Mouse (Mus musculus) embryonic facial prominence, embryonic 13.5 days (tissue): Measurements from ENCODE around the gene Msi2. TPM values are rescaled to one million over a fixed set of nuclear protein-coding genes. Genes with fewer than 3 reads are reported as not detected.

ENCODE experiments used
- ATAC-seq: fragments of 200-750 bp; cut with Nextera tagmentation; 2 replicates; pipeline ENCODE4 v1.8.0; 2017; ENCODE audit warnings: low read depth; ENCODE audit not compliant: insufficient number of reproducible peaks, insufficient read depth, low FRiP score, low TSS enrichment
- H3K27ac ChIP-seq: fragments of 300-500 bp; sonication (generic); 2 replicates; pipeline ENCODE4 v1.5.1; 2015; ENCODE audit warnings: moderate library complexity, mild to moderate bottlenecking, inconsistent platforms
- H3K27me3 ChIP-seq: fragments of 300-500 bp; sonication (generic); 2 replicates; pipeline ENCODE4 v1.6.1; 2015; ENCODE audit warnings: mild to moderate bottlenecking, inconsistent platforms
- H3K36me3 ChIP-seq: fragments of 300-500 bp; sonication (generic); 2 replicates; pipeline ENCODE4 v1.6.1; 2015; ENCODE audit warnings: mild to moderate bottlenecking, inconsistent platforms
- H3K4me1 ChIP-seq: fragments of 300-500 bp; sonication (generic); 2 replicates; pipeline ENCODE4 v1.6.1; 2015; ENCODE audit warnings: inconsistent platforms
- H3K4me2 ChIP-seq: fragments of 300-500 bp; sonication (generic); 2 replicates; pipeline ENCODE4 v1.6.1; 2015; ENCODE audit warnings: moderate library complexity, mild to moderate bottlenecking, inconsistent platforms
- H3K4me3 ChIP-seq: fragments of 300-500 bp; sonication (generic); 2 replicates; pipeline ENCODE4 v1.5.1; 2015; ENCODE audit warnings: mild to moderate bottlenecking, inconsistent platforms
- H3K9ac ChIP-seq: fragments of 300-500 bp; sonication (generic); 2 replicates; pipeline ENCODE4 v1.6.1; 2015; ENCODE audit warnings: mild to moderate bottlenecking, inconsistent platforms
- H3K9me3 ChIP-seq: fragments of 300-500 bp; sonication (generic); 2 replicates; pipeline ENCODE4 v1.6.1; 2016; ENCODE audit warnings: inconsistent platforms
- WGBS: fragments of 180-500 bp; shearing (Covaris S2); methylation state at CpG from one replicate; pipeline ENCODE4 v1.1.7; 2015; ENCODE audit warnings: mixed read lengths; 5-methylcytosine and 5-hydroxymethylcytosine counted together
- polyA plus RNA-seq: library from polyadenylated mRNA; unstranded; fragments of >200 nt; fragmentation: Nextera tagmentation; extraction: Ambion mirVana; gene quantifications from 2 replicates; pipeline ENCODE4 v1.2.1, GENCODE M21; 2015

Msi2 gene
- polyA plus RNA-seq, 1 experiment from 2014 or later: 18.7 TPM

- H3K4me2 ChIP-seq: peak overlapping the region; percentile 37; the same call in 1 of the 2 replicates
- peak overlapping the region; percentile 72 for H3K27ac ChIP-seq
- no peak overlapping the region for H3K4me3 ChIP-seq
- H3K9ac ChIP-seq: peak overlapping the region; percentile 38; the same call in 1 of the 2 replicates
- H3K4me1 ChIP-seq: peaks cover 62% of the 10 kb centered on the region
- no peaks in the 10 kb centered on the region for H3K27me3 ChIP-seq
- H3K9me3 ChIP-seq: no peaks in the 10 kb centered on the region
- H3K36me3 ChIP-seq: no peaks in the 10 kb centered on the region
- WGBS: 54% methylated on average over 7 of the region's 7 CpGs
- ATAC-seq: peak; percentile 73; the same call in 1 of the 2 replicates
Observed at GRCm38 (mm10) chr11:88481602-88482161, 236.6 kb downstream of the Msi2 start.

DNA sequence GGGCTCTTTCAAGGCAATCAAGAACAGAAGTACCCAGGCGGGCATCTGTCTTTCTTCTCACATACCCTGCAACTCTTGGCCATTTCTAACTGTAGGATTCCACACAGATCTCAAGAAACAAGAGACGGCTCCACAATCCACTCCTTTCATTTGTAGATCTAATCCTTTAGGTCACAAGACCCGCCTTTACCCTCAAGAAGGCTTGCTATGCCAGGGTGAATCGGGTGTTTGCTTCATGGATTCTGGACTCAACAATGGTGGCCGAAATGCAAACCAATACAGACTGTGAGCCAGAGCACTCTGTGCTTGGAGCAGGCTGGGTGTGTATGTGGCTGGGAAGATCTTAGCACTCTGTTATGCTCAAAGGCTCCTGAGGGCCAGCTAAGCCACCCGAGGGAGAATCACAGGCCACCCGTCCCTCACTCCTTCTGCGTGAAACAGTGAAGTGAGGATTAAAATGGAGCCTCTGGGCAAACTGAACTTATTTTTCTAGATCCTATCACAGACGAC is 237.2 kb downstream of the Msi2 start:
- H3K4me3 ChIP-seq: no peak overlapping the region
- H3K4me2 ChIP-seq: peak overlapping the region; percentile 37
- H3K9me3 ChIP-seq: no peaks in the 10 kb centered on the region
- H3K9ac ChIP-seq: peak overlapping the region; percentile 38; the same call in 1 of the 2 replicates
- no peak for ATAC-seq
- H3K36me3 ChIP-seq: no peaks in the 10 kb centered on the region
- WGBS: 54% methylated on average over 9 of the region's 9 CpGs
- H3K27me3 ChIP-seq: no peaks in the 10 kb centered on the region
- peaks cover 62% of the 10 kb centered on the region for H3K4me1 ChIP-seq
- H3K27ac ChIP-seq: peak overlapping the region; percentile 72

GRCm38 (mm10) chr11:88479498-88479897 is 238.8 kb downstream of the Msi2 start:
- no peak overlapping the region for H3K9ac ChIP-seq
- 67% methylated on average over 5 of the region's 5 CpGs for WGBS
- no peaks in the 10 kb centered on the region for H3K36me3 ChIP-seq
- H3K4me2 ChIP-seq: no peak overlapping the region
- no peak overlapping the region for H3K27ac ChIP-seq
- ATAC-seq: no peak
- no peaks in the 10 kb centered on the region for H3K27me3 ChIP-seq
- peaks cover 62% of the 10 kb centered on the region for H3K4me1 ChIP-seq
- H3K9me3 ChIP-seq: no peaks in the 10 kb centered on the region
- no peak overlapping the region for H3K4me3 ChIP-seq

DNA sequence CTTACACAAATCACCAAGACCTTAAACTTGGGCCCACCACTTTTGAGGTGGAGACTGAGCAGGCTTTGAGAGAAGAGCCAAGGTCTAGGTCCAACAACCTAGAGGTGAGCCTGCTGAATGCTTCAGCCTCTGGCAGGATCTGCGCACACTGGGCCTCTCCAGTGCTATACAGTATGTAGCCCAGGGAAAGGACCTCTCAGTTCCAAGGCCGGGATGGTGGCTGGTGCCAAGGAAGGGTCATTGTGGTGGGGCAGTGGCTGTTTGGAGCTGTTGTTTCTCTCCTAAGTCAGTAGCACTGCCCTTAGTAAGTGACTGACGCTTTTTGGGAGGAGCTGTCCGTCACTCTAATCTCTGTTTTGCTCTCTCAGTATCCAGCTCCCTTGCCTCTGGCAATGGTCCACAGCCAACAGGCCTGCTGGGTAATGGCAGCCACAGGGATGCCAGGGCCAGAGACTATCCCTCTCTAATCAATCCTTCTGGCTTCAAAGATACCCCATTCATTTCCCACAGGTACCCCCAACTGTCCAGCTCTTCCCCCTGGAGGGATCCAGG is 243.3 kb downstream of the Msi2 start:
- peaks cover 56% of the 10 kb centered on the region for H3K4me1 ChIP-seq
- ATAC-seq: no peak
- H3K4me3 ChIP-seq: no peak overlapping the region
- H3K27ac ChIP-seq: no peak overlapping the region
- no peaks in the 10 kb centered on the region for H3K27me3 ChIP-seq
- H3K36me3 ChIP-seq: no peaks in the 10 kb centered on the region
- no peak overlapping the region for H3K4me2 ChIP-seq
- H3K9ac ChIP-seq: no peak overlapping the region
- H3K9me3 ChIP-seq: no peaks in the 10 kb centered on the region
- 73% methylated on average over 4 of the region's 4 CpGs for WGBS

DNA sequence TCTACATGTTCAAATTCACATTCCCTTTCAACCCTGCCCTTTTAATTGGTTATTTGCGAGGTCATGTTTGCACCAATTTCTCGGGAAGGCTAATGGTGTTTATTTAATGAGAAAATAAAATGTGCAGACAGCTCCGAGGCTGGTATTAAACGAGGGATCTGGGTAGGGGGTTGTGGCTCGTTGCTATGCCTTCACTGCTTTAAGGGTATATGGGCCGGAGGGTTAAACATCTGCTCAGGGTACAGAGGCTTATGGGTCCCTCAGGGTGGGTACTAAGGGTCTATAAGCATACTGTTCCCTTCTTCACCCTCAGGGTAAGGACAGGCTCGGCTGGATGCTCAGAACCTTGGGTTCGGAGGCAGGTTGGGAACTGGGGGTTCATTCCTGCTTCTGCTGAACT is 245.6 kb downstream of the Msi2 start:
- Histone ChIP-seq H3K27me3 (no peaks in the 10 kb centered on the region), H3K4me1 (peaks cover 42% of the 10 kb centered on the region), H3K4me3 (no peak overlapping the region), H3K27ac (no peak overlapping the region), H3K9ac (no peak overlapping the region), H3K4me2 (no peak overlapping the region), H3K36me3 (no peaks in the 10 kb centered on the region), H3K9me3 (no peaks in the 10 kb centered on the region)
- no peak for ATAC-seq
- WGBS: 52% methylated on average over 8 of the region's 8 CpGs

DNA sequence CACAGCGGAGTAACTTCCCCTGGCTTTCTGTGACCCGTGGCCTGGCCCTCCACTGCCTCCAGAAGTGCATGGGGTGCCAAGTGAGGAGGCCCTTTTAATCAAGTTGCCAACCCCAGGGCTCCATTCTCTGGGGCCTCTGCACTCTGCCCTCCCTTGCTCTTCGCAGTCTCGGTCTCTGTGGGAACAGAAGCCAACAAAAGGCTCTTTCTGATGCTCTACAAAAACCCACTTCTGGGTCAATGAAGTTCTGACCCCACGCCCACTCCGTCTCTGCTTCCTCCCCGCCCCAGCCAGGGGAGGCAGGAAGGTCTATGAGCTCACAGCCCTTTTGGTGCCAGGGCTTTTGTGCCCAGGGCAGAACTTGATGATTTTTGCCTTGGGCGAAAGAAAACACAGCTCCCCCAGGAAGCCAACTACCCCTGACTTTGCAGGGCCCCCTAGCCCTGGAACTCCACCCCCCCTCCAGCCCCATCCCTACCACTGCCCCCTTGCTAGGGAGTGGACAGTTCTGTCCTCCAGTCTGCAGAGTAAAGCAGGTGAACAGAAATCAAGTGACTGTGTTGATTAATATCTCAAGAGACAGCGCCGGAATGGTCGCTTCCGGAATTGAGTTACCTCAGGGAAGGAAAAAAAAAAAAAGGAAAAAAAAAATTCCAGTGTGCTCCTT is 246.2 kb downstream of the Msi2 start:
- H3K4me3 ChIP-seq: no peak overlapping the region
- H3K36me3 ChIP-seq: no peaks in the 10 kb centered on the region
- no peaks in the 10 kb centered on the region for H3K9me3 ChIP-seq
- no peak overlapping the region for H3K9ac ChIP-seq
- H3K27me3 ChIP-seq: no peaks in the 10 kb centered on the region
- no peak overlapping the region for H3K27ac ChIP-seq
- ATAC-seq: no peak
- H3K4me1 ChIP-seq: peaks cover 45% of the 10 kb centered on the region
- H3K4me2 ChIP-seq: no peak overlapping the region
- 44% methylated on average over 12 of the region's 12 CpGs for WGBS

DNA sequence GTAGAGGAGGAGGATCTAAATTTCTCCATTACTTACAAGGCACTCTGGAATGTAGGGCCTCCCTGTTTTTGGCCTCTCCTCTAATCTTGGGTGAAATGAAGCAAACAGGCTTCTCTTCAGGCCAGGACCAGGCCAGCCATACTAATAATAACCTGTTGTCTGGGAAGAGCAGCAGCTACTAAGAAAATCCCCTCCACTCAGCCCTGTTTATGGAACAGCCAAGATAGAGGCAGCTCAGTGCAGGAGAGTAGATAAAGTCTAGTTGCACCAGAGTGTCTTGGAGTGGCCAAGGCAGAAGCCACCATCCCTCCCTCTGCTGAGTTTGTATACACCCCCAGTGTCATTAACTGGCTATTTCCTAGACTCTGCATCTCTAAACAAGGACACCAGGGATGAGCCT is 247.7 kb downstream of the Msi2 start:
- no peak overlapping the region for H3K4me3 ChIP-seq
- no peak for ATAC-seq
- H3K9ac ChIP-seq: no peak overlapping the region
- no peak overlapping the region for H3K27ac ChIP-seq
- H3K4me1 ChIP-seq: peaks cover 41% of the 10 kb centered on the region
- no peaks in the 10 kb centered on the region for H3K9me3 ChIP-seq
- H3K27me3 ChIP-seq: no peaks in the 10 kb centered on the region
- H3K4me2 ChIP-seq: no peak overlapping the region
- H3K36me3 ChIP-seq: no peaks in the 10 kb centered on the region

DNA sequence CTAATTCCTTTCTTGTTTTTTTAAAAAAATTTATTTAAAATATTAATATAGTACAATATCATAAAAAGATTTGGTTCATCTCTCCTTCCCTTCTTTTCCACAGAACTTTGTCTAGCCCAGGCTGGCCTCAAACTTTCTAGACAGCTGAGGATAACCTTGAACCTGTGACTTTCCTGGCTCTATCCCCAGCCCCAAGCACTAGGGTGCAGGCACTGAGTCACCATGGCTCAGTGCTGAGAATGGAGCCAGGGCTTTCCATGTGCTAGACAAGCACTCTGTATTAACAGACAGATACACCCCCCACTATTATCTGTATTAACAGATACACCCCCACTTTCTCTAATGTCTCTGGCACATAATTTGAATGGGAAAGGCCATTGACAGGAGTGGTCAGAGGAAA is 249.3 kb downstream of the Msi2 start:
- no peaks in the 10 kb centered on the region for H3K36me3 ChIP-seq
- H3K4me2 ChIP-seq: no peak overlapping the region
- no peaks in the 10 kb centered on the region for H3K9me3 ChIP-seq
- ATAC-seq: no peak
- no peak overlapping the region for H3K9ac ChIP-seq
- no peak overlapping the region for H3K27ac ChIP-seq
- no peaks in the 10 kb centered on the region for H3K27me3 ChIP-seq
- peaks cover 36% of the 10 kb centered on the region for H3K4me1 ChIP-seq
- no peak overlapping the region for H3K4me3 ChIP-seq

DNA sequence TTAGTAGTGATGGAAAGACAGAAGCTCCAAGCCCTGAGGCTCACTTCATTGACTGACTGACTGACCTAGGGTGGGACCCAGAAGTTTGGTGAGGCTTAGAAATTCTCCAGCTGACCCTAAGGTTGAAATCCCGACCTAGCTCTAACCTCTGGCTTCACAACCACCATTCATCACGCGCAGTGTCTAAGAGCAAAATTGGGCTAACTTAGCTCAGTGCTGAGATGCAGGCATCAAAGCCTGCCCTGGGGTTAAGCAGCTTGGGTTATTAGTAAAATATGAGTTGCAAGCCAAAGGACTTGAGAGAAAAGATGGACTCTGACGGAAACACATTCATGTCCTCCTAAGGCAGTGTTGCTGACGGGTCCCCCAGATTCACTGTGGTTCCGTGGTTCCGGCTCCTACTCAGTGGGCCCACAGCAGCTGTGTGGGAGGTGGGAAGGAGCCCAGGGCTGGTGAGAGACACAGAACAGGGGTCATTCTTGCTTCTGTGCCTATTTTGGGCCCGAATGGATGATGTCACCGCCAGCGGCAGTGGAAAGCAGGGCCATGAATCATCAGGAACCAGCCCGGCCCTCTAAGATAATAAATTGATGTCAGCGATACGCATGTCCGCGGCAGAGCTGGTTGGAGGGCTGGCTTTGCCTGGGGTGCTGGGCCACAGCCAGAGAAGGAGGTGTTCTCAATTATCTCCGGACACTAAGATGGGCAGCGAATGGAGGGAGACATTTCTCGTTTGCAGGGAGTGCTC is 250.6 kb downstream of the Msi2 start:
- no peaks in the 10 kb centered on the region for H3K27me3 ChIP-seq
- H3K4me3 ChIP-seq: no peak overlapping the region
- H3K27ac ChIP-seq: no peak overlapping the region
- H3K4me2 ChIP-seq: no peak overlapping the region
- H3K9me3 ChIP-seq: no peaks in the 10 kb centered on the region
- 0 out of 2 replicates have a peak, but pooled peaks cover 3% of the 10 kb centered on the region for H3K36me3 ChIP-seq
- peaks cover 36% of the 10 kb centered on the region for H3K4me1 ChIP-seq
- no peak overlapping the region for H3K9ac ChIP-seq
- 63% methylated on average over 18 of the region's 18 CpGs for WGBS
- no peak for ATAC-seq

DNA sequence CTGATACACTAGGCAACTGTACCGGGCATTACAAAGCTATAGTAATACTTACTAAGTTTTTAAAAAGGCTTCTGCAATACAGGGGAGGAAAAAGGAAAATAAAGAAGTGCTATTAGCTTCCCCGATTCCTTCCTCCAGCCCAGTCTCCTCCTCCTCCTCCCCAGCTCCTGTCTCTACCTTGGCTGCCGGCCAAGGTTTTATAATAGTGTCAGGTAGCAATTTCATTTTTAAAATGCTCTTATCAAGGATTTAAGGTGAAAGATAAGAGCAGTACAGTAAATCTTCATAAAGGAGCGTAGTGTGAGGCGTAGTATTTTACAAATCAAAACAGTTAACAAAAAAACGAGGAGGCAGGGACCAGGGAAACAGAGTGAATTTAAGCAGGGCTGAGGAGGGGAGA is 254.4 kb downstream of the Msi2 start:
- WGBS: 73% methylated on average over 6 of the region's 6 CpGs
- H3K9me3 ChIP-seq: no peaks in the 10 kb centered on the region
- H3K4me3 ChIP-seq: no peak overlapping the region
- 0 out of 2 replicates have a peak, but pooled peaks cover 3% of the 10 kb centered on the region for H3K36me3 ChIP-seq
- no peak overlapping the region for H3K9ac ChIP-seq
- H3K27ac ChIP-seq: no peak overlapping the region
- ATAC-seq: no peak
- no peaks in the 10 kb centered on the region for H3K27me3 ChIP-seq
- no peak overlapping the region for H3K4me2 ChIP-seq
- H3K4me1 ChIP-seq: peaks cover 42% of the 10 kb centered on the region

DNA sequence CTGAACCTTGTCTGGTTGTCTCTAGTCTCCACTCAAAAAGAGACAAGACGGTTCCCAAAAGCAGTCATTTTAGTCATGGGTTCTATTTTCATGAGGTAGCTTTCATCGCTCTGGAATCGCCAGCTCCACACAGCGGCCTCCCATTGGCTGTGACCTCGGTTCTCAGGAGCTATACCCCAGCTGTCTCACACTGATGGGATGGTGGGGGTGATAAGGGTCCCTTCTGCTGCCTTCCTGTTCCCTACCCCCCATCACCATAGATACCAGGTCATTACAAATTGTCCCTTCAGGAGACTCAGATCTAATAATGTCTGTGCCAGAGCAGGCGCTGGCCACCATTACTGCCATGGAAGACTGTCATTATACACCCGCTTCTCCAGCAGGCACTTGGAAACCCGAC is 255.5 kb downstream of the Msi2 start:
- no peaks in the 10 kb centered on the region for H3K27me3 ChIP-seq
- H3K4me3 ChIP-seq: no peak overlapping the region
- H3K9me3 ChIP-seq: no peaks in the 10 kb centered on the region
- 0 out of 2 replicates have a peak, but pooled peaks cover 3% of the 10 kb centered on the region for H3K36me3 ChIP-seq
- no peak overlapping the region for H3K9ac ChIP-seq
- H3K27ac ChIP-seq: no peak overlapping the region
- ATAC-seq: no peak
- WGBS: 95% methylated on average over 8 of the region's 8 CpGs
- peaks cover 37% of the 10 kb centered on the region for H3K4me1 ChIP-seq
- H3K4me2 ChIP-seq: no peak overlapping the region
